Mouse (Mus musculus): ENCODE data around the gene Atg4c. TPM values are rescaled to one million over a fixed set of nuclear protein-coding genes. Genes with fewer than 3 reads are reported as not detected.

The Atg4c gene
- total and polyA plus RNA-seq, 3 experiments: 1.2 to 2.3 TPM; not detected in 1

DNA sequence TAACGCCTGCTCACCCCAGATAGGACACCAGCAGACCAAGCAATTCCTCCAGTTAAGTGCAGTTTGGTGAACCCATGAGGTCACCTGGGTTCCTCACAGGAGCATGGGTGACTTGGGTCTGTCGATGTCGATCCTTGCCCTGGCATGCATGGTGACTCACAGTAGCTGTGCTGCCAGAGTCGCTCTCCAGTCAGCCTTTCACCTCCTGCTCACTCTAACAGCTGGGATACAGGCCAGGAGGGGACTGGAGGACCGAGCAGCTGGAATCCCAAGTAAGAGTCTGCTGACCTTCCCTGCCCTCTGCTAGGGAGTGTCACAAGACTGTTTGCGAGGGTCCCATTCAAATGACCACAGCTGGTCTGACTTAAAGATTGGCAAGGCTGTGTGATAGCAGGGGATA lies 33.5 kb downstream of the Atg4c start:
- Histone ChIP-seq H3K9ac (ENCODE audit: control insufficient read depth, low read depth, low read length, poor library complexity, severe bottlenecking) (no peak overlapping the region), H3K79me2 (ENCODE audit: control insufficient read depth, insufficient read depth, low read length, poor library complexity) (no peaks in the 10 kb centered on the region), H3K27me3 (ENCODE audit: control insufficient read depth in 1 of 2, insufficient read depth in 2 of 2, low read length in 2 of 2) (no peaks in the 10 kb centered on the region), H3K4me3 (ENCODE audit: control insufficient read depth in 1 of 2, insufficient read depth in 1 of 2, low read depth in 2 of 2, low read length in 2 of 2) (no peak overlapping the region), H3K9me3 (replicated peaks; ENCODE audit: insufficient read depth, low read length) (no peaks in the 10 kb centered on the region), H3K4me1 (ENCODE audit: control insufficient read depth in 1 of 2, insufficient read depth in 2 of 2, low read length in 2 of 2) (no peaks in the 10 kb centered on the region), H3K36me3 (ENCODE audit: control insufficient read depth in 1 of 2, insufficient read depth in 2 of 2, low read length in 2 of 2) (no peaks in the 10 kb centered on the region), H3K27ac (ENCODE audit: control insufficient read depth, low read depth, low read length) (no peak overlapping the region)
- TF ChIP-seq RAD21 (IDR thresholded peaks at IDR 0.05; ENCODE audit: low read depth, low read length) (no peak), ETS1 (IDR thresholded peaks at IDR 0.05; ENCODE audit: low read depth, low read length) (no peak), CTCF (IDR thresholded peaks at IDR 0.05 in 2 of 3, conservative IDR thresholded peaks at IDR 0.05 in 1 of 3; ENCODE audit: control insufficient read depth in 1 of 3, insufficient read depth in 1 of 3, low read depth in 2 of 3, low read length in 3 of 3, poor library complexity in 1 of 3, severe bottlenecking in 1 of 3) (no peak), RCOR1 (IDR thresholded peaks at IDR 0.05; ENCODE audit: low read depth, low read length) (no peak), E2F4 (IDR thresholded peaks at IDR 0.05; ENCODE audit: borderline replicate concordance, low read depth, low read length) (no peak), EP300 (IDR thresholded peaks at IDR 0.05; ENCODE audit: low read depth in 1 of 2, low read length in 2 of 2) (no peak), CHD2 (IDR thresholded peaks at IDR 0.05; ENCODE audit: low read length) (no peak), GABPA (IDR thresholded peaks at IDR 0.05; ENCODE audit: low read depth, low read length) (no peak), MYB (IDR thresholded peaks at IDR 0.05; ENCODE audit: low read depth, low read length) (no peak), ZKSCAN1 (IDR thresholded peaks at IDR 0.05; ENCODE audit: low read depth, low read length) (no peak)
- DNase-seq (ENCODE audit: low read depth, low spot score): no peak

DNA sequence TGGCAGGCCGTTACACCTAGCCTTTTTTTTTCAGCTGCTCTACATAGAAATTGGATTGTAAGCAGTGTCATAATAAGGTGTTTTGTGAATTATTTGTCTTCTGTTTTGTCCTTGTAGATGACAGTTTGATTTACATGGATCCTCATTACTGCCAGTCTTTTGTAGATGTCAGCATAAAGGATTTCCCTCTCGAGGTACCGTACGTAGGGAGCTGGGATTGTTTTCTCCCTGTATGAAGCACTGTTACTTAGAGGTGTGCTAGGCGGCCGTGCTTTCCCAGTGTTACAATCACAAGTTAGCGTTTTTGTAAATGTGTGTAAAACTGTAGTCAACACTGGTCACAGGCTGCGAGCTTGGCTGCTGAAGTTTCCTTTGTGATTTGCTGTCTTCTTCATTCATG lies 35.6 kb downstream of the Atg4c start:
- H3K27ac ChIP-seq (ENCODE audit: control insufficient read depth, low read depth, low read length): no peak overlapping the region
- no peaks in the 10 kb centered on the region for H3K36me3 ChIP-seq (ENCODE audit: control insufficient read depth in 1 of 2, insufficient read depth in 2 of 2, low read length in 2 of 2)
- DNase-seq (ENCODE audit: low read depth, low spot score): no peak
- H3K27me3 ChIP-seq (ENCODE audit: control insufficient read depth in 1 of 2, insufficient read depth in 2 of 2, low read length in 2 of 2): no peaks in the 10 kb centered on the region
- H3K9me3 ChIP-seq (replicated peaks; ENCODE audit: insufficient read depth, low read length): no peaks in the 10 kb centered on the region
- H3K79me2 ChIP-seq (ENCODE audit: control insufficient read depth, insufficient read depth, low read length, poor library complexity): no peaks in the 10 kb centered on the region
- no peak overlapping the region for H3K9ac ChIP-seq (ENCODE audit: control insufficient read depth, low read depth, low read length, poor library complexity, severe bottlenecking)
- no peak for TF ChIP-seq TCF12 (IDR thresholded peaks at IDR 0.05; ENCODE audit: low read depth, low read length)
- TF ChIP-seq MAFK (IDR thresholded peaks at IDR 0.05; ENCODE audit: borderline replicate concordance, low read depth, low read length): no peak
- no peak for TF ChIP-seq SMC3 (IDR thresholded peaks at IDR 0.05; ENCODE audit: low read depth, low read length)
- no peak for TF ChIP-seq NELFE (IDR thresholded peaks at IDR 0.05; ENCODE audit: low read depth, low read length)
- no peak for TF ChIP-seq TAL1 (IDR thresholded peaks at IDR 0.05; ENCODE audit: low read length)
- TF ChIP-seq SIN3A (IDR thresholded peaks at IDR 0.05; ENCODE audit: low read length): no peak
- TF ChIP-seq ELF1 (IDR thresholded peaks at IDR 0.05; ENCODE audit: low read depth, low read length): no peak
- no peak for TF ChIP-seq JUND (IDR thresholded peaks at IDR 0.05; ENCODE audit: low read depth, low read length)
- TF ChIP-seq MXI1 (IDR thresholded peaks at IDR 0.05; ENCODE audit: low read depth, low read length): no peak
- no peak for TF ChIP-seq POLR2AphosphoS5 (IDR thresholded peaks at IDR 0.05; ENCODE audit: borderline replicate concordance, low read depth, low read length)
- TF ChIP-seq RCOR1 (IDR thresholded peaks at IDR 0.05; ENCODE audit: low read depth, low read length): no peak
- no peak for TF ChIP-seq EP300 (IDR thresholded peaks at IDR 0.05; ENCODE audit: low read depth in 1 of 2, low read length in 2 of 2)
- TF ChIP-seq UBTF (IDR thresholded peaks at IDR 0.05; ENCODE audit: borderline replicate concordance, insufficient read depth, low read depth, low read length): no peak
- no peak for TF ChIP-seq ZC3H11A (IDR thresholded peaks at IDR 0.05; ENCODE audit: low read depth, low read length)
- no peak overlapping the region for H3K4me3 ChIP-seq (ENCODE audit: control insufficient read depth in 1 of 2, insufficient read depth in 1 of 2, low read depth in 2 of 2, low read length in 2 of 2)
- H3K4me1 ChIP-seq (ENCODE audit: control insufficient read depth in 1 of 2, insufficient read depth in 2 of 2, low read length in 2 of 2): no peaks in the 10 kb centered on the region
